Mouse (Mus musculus): Measurements from ENCODE around the gene Nln. TPM values are rescaled to one million over a fixed set of nuclear protein-coding genes. Genes with fewer than 3 reads are reported as not detected.

Gene Nln
- total and polyA plus RNA-seq, 3 experiments: 38.5 to 76.5 (median 51.2) TPM

GRCm38 (mm10) chr13:104031821-104032331 lies 77.5 kb downstream of the Nln start:
- in situ Hi-C loops (cut with MboI; ENCODE audit: low pct_ligation_motif_present, low pct_unique_long_range_greater_than_20kb, low sequenced_read_pairs): no loop called here
- DNase-seq (ENCODE audit: extremely low read depth): no peak
- Histone ChIP-seq H3K9me3 (replicated peaks; ENCODE audit: low read length) (no peaks in the 10 kb centered on the region), H3K4me3 (replicated peaks in 1 of 3; ENCODE audit: low read depth in 2 of 3, low read length in 2 of 3, poor library complexity in 1 of 3) (no peak overlapping the region), H3K4me2 (ENCODE audit: insufficient read depth, low read depth, poor library complexity, severe bottlenecking) (no peak overlapping the region), H3K9ac (ENCODE audit: insufficient read depth, low read depth) (no peak overlapping the region), H3K36me3 (replicated peaks in 1 of 2; ENCODE audit: control insufficient read depth in 1 of 2, insufficient read depth in 1 of 2, low read length in 1 of 2) (peaks cover 30 to 81% of the 10 kb centered on the region in 2 experiments), H3K27me3 (replicated peaks) (no peaks in the 10 kb centered on the region), H3K4me1 (ENCODE audit: control insufficient read depth in 1 of 2, insufficient read depth in 2 of 2) (peaks cover 6 to 45% of the 10 kb centered on the region in 2 experiments; a peak in 3 of 4 replicates), H3K79me2 (replicated peaks; ENCODE audit: control insufficient read depth, extremely low read depth, insufficient read depth, poor library complexity, severe bottlenecking) (no peaks in the 10 kb centered on the region), H3K27ac (ENCODE audit: insufficient read depth, low read depth) (no peak overlapping the region)
- no peak for TF ChIP-seq MAFK (IDR thresholded peaks at IDR 0.05; ENCODE audit: insufficient replicate concordance, low read length)
- TF ChIP-seq RCOR1 (conservative IDR thresholded peaks at IDR 0.05; ENCODE audit: low read depth, low read length): no peak
- TF ChIP-seq EP300 (IDR thresholded peaks at IDR 0.05; ENCODE audit: low read length): no peak
- no peak for TF ChIP-seq UBTF (IDR thresholded peaks at IDR 0.05; ENCODE audit: low read depth, low read length)
- no peak for TF ChIP-seq ZKSCAN1 (IDR thresholded peaks at IDR 0.05; ENCODE audit: borderline replicate concordance, low read depth, low read length)
- TF ChIP-seq CTCF (conservative IDR thresholded peaks at IDR 0.05 in 1 of 2, IDR thresholded peaks at IDR 0.05 in 1 of 2; ENCODE audit: low read depth in 2 of 2, low read length in 2 of 2): no peak
- no peak for TF ChIP-seq BHLHE40 (IDR thresholded peaks at IDR 0.05; ENCODE audit: low read depth, low read length)
- TF ChIP-seq MAX (IDR thresholded peaks at IDR 0.05; ENCODE audit: low read length): no peak
- TF ChIP-seq SMC3 (IDR thresholded peaks at IDR 0.05; ENCODE audit: low read depth, low read length): no peak
- no peak for TF ChIP-seq HCFC1 (IDR thresholded peaks at IDR 0.05; ENCODE audit: low read depth, low read length)
- no peak for TF ChIP-seq MYC (IDR thresholded peaks at IDR 0.05; ENCODE audit: low read depth, low read length)
- no peak for TF ChIP-seq POLR2AphosphoS2 (IDR thresholded peaks at IDR 0.05; ENCODE audit: low read depth, low read length)
- TF ChIP-seq MAZ (IDR thresholded peaks at IDR 0.05; ENCODE audit: low read depth, low read length): no peak
- no peak for TF ChIP-seq CHD2 (IDR thresholded peaks at IDR 0.05; ENCODE audit: low read length)
- TF ChIP-seq JUN (IDR thresholded peaks at IDR 0.05; ENCODE audit: insufficient read depth, low read depth, low read length): no peak
- no peak for TF ChIP-seq USF1 (IDR thresholded peaks at IDR 0.05; ENCODE audit: low read depth, low read length)
- TF ChIP-seq RAD21 (IDR thresholded peaks at IDR 0.05; ENCODE audit: low read depth, low read length): no peak
- no peak for TF ChIP-seq ZNF384 (IDR thresholded peaks at IDR 0.05; ENCODE audit: low read depth, low read length)
- TF ChIP-seq MXI1 (IDR thresholded peaks at IDR 0.05; ENCODE audit: low read depth, low read length): no peak
- TF ChIP-seq ZC3H11A (IDR thresholded peaks at IDR 0.05; ENCODE audit: low read depth, low read length): no peak
- dilution Hi-C loops (cut with MboI; ENCODE audit: extremely low pct_ligation_motif_present, extremely low pct_unique_long_range_greater_than_20kb, low sequenced_read_pairs): no loop called here

GRCm38 (mm10) chr13:104030956-104031355 lies 78.5 kb downstream of the Nln start:
- no peak for DNase-seq (ENCODE audit: extremely low read depth)
- dilution Hi-C loops (cut with MboI; ENCODE audit: extremely low pct_ligation_motif_present, extremely low pct_unique_long_range_greater_than_20kb, low sequenced_read_pairs) (no loop called here), in situ Hi-C loops (cut with MboI; ENCODE audit: low pct_ligation_motif_present, low pct_unique_long_range_greater_than_20kb, low sequenced_read_pairs) (no loop called here)
- H3K4me3 ChIP-seq (replicated peaks in 1 of 3; ENCODE audit: low read depth in 2 of 3, low read length in 2 of 3, poor library complexity in 1 of 3): no peak overlapping the region
- H3K27ac ChIP-seq (ENCODE audit: insufficient read depth, low read depth): no peak overlapping the region
- H3K4me2 ChIP-seq (ENCODE audit: insufficient read depth, low read depth, poor library complexity, severe bottlenecking): no peak overlapping the region
- TF ChIP-seq HCFC1 (IDR thresholded peaks at IDR 0.05; ENCODE audit: low read depth, low read length) (no peak), KAT2A (IDR thresholded peaks at IDR 0.05; ENCODE audit: insufficient replicate concordance, low read length) (no peak), TCF12 (IDR thresholded peaks at IDR 0.05; ENCODE audit: low read depth, low read length) (no peak), MAFK (IDR thresholded peaks at IDR 0.05; ENCODE audit: insufficient replicate concordance, low read length) (no peak), ZMIZ1 (IDR thresholded peaks at IDR 0.05; ENCODE audit: low read depth, low read length) (no peak), RCOR1 (conservative IDR thresholded peaks at IDR 0.05; ENCODE audit: low read depth, low read length) (no peak), MEF2A (IDR thresholded peaks at IDR 0.05; ENCODE audit: borderline replicate concordance, low read depth, low read length) (no peak), MAZ (IDR thresholded peaks at IDR 0.05; ENCODE audit: low read depth, low read length) (no peak), EP300 (IDR thresholded peaks at IDR 0.05; ENCODE audit: low read length) (no peak), CHD1 (IDR thresholded peaks at IDR 0.05; ENCODE audit: low read depth, low read length) (no peak), TBP (conservative IDR thresholded peaks at IDR 0.05; ENCODE audit: low read depth, low read length) (no peak), SIN3A (IDR thresholded peaks at IDR 0.05; ENCODE audit: low read length) (no peak), ZKSCAN1 (IDR thresholded peaks at IDR 0.05; ENCODE audit: borderline replicate concordance, low read depth, low read length) (no peak), ETS1 (conservative IDR thresholded peaks at IDR 0.05; ENCODE audit: low read depth, low read length) (no peak), CHD2 (IDR thresholded peaks at IDR 0.05; ENCODE audit: low read length) (no peak), MAX (IDR thresholded peaks at IDR 0.05; ENCODE audit: low read length) (no peak)
- H3K9ac ChIP-seq (ENCODE audit: insufficient read depth, low read depth): no peak overlapping the region
- no peaks in the 10 kb centered on the region for H3K79me2 ChIP-seq (replicated peaks; ENCODE audit: control insufficient read depth, extremely low read depth, insufficient read depth, poor library complexity, severe bottlenecking)
- H3K4me1 ChIP-seq (ENCODE audit: control insufficient read depth in 1 of 2, insufficient read depth in 2 of 2): peaks cover 8 to 49% of the 10 kb centered on the region in 2 experiments; a peak in 3 of 4 replicates
- H3K27me3 ChIP-seq (replicated peaks): no peaks in the 10 kb centered on the region
- H3K36me3 ChIP-seq (replicated peaks in 1 of 2; ENCODE audit: control insufficient read depth in 1 of 2, insufficient read depth in 1 of 2, low read length in 1 of 2): peaks cover 23 to 77% of the 10 kb centered on the region in 2 experiments
- no peaks in the 10 kb centered on the region for H3K9me3 ChIP-seq (replicated peaks; ENCODE audit: low read length)

Measured in CH12.LX (cell line).